Mouse (Mus musculus) left cerebral cortex, adult 11 months (tissue): Measurements from ENCODE around the gene Wnt10b.
"Not testable (repeated sequence)": the region's sequence is repeated elsewhere in the genome, so short reads cannot be mapped to it uniquely, and the experiment has no call there.

Experiments used
- DNase-seq: peaks from one replicate; pipeline ENCODE4 v3.0.0; 2022; ENCODE audit warnings: low spot score

The Wnt10b gene

DNA sequence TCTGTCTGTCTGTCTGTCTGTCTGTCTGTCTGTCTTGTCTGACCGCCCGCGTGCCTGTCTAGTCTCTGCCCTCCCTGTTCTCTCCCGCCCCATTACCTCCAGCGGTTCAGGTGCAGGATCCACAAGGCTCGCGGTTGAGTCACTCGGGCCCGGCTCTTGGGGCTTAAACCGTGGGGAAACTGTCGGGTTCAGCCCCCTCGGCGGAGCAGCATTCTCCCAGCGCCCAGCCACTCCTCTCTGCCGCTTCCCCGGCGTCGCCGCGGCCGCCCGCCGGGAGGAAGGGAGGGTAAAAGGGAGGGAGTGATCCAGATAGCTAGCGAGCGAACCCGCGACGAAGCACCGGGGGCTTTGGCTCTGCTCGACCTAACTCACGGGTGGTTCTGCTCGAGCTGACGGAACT, at the start of gene Wnt10b:
Wnt10b (minus strand) TSS at position 389 of the 400 bp plus-strand sequence.
- no peak for DNase-seq

DNA sequence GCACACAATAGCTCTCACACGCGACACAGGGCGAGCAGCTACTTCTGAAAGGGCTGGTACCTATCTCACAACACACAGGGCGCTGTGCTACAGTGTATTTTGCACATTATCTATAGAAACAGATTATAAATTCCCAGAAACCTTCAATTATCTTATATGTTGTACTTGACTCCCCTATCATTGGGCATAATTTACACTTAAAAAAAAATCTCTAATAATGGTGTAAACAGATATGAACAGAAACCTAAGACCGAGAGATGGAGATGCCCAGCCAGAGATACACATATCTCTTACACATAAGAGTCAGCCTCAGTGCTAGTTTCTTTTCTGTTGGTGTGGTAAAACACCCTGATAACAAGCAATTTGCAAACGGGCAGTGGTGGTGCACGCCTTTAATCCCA, 49.7 kb upstream of the Wnt10b start:
- no peak for DNase-seq

DNA sequence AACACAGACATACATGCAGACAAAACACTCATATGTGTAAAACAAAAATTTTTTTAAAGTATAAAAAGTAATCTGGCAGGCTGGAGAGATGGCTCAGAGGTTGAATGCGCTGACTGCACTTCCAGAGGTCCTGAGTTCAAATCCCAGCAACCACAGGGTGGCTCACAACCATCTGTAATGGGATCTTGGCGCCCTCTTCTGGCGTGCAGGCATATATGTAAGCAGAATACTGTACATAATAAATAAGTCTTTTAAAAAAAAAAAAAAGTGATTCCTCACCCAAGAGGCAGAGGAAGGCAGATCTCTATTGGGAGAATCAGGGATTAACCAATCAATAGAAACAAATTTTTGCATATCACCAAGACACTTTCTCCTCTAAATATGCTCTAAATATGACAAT, 45.5 kb upstream of the Wnt10b start:
- no peak for DNase-seq

DNA sequence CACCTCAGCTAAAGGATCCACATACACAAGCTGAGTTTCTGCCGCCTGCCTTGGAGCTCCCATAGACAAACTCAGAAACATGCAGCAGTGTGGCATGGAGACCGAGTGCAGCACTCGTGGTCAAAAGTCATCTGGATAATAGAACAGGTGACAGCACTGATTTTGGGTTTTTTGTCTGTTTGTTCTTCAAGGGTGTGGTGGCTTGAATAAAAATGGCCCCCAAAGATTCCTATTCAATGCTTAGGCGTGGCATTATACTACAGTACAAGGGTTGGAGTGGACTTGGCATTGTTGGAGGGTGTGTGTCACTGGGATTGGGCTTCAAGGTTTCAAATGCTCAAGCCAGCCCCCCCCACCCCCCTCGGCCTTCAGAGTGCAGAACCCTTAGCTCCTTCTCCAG, 44.2 kb upstream of the Wnt10b start:
- no peak for DNase-seq

DNA sequence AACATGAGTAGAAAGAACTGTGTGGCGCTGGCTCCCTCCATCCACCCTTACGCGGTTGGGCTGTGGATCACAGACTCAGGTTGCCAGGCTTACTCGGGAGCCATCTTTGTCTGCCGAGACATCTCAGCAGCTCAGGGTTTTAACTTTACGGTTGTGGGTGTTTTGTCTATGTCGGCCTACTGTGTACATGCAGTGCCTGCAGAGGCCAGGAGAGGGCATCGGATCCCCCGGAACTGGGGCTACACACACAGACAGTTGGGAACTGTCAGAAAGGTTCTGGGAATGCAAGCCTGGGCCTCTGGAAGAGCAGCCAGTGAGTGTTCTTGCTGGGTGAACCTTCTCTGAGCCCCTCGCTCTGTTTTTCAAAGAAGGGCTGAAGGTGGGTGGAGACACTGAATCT, 43.5 kb upstream of the Wnt10b start:
- DNase-seq = no peak

DNA sequence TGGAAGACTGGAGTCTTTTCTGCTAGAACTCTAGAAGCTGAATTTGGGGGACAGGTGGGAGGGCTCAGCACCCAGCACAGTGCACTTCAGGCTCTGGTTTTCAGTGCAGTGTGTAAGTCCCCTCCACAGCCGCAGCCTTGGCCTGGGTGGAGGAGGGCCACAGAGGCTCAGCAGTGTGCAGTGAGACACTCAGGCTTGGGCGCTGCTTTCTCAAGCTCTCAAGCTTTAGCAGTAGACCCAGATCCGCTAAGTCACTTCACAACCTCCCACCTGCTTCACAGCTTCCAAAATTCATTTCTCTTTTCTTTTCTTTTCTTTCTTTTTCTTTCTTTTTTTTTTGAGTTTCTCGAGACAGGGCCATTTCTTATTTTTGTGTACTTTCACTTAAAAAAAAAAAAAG, 43.0 kb upstream of the Wnt10b start:
- DNase-seq = no peak

DNA sequence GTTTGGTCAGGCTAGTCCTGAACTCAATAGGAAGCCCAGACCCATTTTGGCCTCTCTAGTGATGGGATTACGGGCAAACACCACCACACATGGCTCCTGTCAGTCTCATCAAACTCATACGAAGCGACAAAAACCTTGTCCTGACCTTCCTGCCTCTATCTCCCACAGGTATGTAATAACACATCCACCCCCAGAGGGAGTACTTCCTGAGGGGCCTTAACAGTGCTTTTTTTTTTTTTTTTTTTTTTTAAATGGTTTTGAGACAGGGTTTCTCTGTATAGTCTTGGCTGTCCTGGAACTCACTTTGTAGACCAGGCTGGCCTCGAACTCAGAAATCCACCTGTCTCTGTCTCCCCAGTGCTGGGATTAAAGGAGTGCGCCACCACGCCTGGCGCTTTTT, 40.2 kb upstream of the Wnt10b start:
- no peak for DNase-seq

DNA sequence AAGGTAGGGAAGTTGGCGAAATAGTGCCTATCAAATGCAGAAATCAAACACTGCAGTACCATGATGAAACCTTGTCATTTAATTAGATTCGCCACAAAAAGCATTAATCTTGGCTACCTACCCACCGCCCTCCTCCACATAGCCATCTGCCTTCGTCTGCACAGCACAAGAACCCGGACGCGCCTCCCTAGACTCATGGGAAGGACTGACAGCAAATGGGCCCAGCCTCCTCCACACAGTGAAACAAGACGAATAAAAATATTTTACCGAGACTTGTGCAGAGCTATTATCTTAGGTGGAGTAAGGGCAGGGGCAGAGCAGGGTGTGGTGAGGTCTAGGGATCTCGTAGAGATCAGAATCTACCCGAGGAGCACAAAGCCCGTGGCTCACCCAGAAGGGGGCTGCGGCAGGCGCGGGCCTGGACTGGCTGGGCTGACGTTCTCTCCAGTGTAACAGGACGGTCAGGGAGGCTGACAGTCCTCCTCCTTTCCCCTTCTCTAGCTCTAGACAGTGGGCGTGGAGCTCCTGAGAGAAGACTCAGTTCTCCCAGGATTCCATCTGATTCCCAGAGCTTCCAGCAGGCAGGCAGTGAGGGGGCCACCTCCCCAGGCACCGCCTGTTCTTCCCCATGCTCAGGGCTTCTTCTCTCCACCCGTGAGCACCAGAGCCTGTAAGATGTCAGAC, 34.9 kb upstream of the Wnt10b start:
- DNase-seq = peak; percentile 73

DNA sequence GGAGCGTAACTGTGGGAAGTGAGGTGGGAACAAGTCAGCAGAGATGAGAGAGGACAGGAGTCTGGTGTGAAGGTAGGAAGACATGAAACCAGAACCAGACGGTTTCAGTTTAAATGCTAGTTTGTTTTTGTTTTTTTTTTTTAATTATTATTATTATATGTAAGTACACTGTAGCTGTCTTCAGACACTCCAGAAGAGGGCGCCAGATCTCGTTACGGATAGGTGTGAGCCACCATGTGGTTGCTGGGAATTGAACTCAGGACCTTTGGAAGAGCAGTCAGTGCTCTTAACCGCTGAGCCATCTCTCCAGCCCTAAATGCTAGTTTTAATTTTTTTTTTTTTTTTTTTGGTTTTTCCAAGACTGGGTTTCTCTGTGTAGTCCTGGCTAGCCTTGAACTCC, 32.3 kb upstream of the Wnt10b start:
- DNase-seq = not testable (repeated sequence)

DNA sequence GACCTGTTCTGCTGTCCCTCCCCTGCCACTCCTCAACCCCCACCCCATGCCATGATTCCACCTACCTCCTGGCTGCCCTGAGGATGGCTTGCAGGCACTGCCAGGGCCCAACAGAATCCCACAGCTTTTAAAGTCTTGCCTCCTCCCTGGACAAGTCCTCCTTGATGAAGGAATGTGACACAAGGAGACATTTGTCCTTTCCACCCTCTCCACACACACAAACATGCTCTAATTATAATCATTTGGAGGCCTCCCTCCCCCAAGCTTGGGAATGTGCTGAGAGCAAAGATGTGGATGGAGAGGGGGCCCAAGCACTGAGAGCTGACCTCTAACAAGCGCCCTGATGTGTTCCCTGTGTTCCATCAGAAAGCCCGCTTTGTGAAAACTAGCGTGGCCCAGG, 31.4 kb upstream of the Wnt10b start, which contains the start of gene Ddn:
Ddn (minus strand) TSS at position 101 of the 400 bp plus-strand sequence.
- no peak for DNase-seq

DNA sequence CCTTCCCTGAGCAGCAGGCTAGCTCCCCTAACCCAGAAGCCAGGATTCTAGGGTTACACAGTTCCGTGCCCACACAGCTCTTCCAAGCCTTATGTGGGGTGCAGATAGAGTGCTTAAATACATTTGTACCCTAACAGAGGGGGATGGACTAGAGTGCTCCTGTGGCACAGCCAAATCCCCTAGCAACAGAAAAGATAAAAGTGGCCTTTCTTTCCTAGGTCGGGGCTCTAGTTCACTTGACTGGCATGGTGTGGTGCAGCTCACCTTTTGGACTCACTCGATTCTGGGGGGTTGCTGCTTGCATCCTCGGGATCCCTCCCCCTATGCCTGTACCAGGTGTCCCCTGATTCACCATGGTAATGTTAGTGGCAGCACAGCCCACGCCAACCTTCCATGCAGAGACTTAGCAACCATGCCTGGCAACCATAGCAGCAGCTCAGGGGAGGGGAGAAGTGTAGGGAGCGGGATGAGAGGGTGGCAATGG, 30.7 kb upstream of the Wnt10b start:
- peak; percentile 87 for DNase-seq

DNA sequence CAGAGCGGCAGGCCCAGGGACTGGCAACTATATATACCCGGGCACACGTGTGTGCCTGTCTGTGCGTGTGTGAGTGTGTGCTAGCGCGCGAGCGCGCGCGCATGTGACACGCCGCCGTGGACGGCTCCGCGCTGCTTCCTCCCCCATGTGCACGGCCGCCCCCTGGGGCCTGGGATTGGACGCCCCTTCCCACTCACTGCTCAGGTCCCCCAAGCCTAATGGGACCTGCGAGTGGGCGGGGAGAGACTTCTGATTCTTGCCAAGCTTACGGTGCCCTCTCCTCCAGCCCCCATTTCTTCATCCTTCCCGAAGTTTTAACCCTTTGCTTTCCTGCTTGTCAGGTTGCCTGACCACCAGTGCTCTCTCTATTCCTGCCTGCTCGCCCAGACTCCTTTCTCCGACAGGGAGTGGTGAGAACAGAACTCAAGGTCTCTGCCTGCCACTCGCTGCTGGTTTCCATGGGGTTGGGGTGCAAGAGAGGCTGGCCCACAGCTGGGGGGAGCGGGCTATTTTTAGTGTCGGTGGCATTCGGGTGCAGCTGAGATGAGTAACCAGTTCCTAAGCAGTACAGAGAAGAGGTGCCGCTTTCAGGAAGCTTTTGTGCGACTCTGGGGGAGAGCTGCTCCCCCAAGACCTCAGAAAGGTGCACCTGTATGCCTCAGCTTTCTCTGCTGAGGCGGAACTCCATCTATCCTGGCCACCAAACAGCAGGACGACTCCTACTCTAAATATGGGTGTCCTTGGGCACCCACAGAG, 30.1 kb upstream of the Wnt10b start:
- DNase-seq = peak; percentile 81

DNA sequence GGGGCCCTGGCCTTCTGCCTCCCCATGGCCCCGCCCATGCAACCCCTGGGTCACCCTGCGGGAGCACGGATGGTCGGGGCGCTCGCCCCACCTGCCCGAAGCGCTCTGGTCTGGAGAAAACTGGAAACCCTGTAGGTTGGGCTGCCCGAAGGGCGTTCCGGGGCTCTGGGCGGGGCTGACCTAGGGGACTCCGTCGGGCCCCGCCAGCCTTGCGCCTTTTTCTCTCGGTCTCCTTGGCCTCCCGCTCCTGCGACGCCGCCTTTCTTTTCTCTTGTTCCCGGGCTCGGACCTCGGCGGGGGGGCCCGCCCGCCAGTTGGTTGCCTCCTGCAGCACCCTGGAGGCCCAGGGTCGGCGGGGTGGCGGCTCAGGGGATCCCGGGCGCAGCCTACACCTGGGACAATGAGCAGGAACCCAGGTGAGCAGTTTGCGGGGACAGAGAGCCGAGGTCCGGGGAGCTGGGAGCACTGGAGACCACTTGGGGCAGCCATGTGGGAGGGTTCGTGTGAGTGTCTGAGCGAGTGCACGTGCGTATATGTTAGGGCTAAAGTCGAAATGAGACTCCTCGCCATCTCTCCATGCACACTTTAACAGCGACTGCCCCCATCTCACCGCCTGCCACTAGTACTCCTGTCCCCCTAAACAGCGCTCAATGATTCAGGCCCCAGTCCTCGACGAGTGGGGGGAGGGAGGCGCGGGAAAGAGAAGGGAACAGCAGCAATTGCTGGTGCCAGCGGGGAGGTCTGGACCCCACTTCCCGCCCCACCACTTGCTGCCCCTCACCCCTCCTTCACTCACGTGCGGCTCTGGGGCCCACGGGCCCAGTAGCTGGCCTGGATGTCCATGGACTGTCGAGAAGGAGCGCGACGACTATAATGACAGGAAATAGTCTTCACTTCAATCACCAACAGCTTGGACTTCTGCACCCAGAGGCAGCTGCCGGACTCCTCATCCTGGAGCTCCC, 29.1 kb upstream of the Wnt10b start:
- no peak for DNase-seq

DNA sequence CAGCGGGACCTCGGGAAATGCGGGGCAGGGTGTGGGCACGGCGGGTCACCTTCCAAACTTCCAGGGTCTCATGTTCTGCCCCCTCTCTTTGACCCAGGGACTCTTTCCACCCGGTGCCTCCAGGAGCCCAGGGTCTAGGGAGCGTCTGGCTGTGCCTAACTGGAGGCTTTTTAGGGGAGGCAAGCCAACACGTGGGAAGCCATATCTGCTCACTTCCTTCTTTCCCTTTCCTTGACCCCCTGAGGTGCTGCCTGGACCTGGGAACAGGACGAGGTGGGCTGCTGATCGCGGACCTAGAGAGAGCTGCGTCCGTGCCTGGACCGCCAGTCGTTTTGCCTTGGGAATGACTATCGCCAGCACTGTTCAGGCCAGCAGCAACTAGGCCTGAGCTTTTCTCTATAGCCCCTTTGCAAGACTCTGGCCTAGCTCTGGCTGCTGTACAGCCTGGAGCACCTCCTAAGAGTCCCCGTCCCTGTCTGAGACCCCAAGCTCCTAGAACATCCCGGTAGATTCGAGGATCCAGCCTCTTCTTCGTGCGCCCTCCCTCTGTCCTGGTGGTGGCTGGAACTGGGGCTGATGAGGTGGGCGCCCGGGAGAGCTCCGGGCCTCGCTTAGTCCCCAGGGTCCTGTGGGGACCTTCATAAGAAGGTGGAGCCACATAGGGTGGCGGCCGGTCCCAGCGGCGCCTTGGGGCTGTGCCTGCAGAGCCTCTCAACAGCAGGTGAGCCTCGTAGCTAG, 28.3 kb upstream of the Wnt10b start:
- DNase-seq = no peak

DNA sequence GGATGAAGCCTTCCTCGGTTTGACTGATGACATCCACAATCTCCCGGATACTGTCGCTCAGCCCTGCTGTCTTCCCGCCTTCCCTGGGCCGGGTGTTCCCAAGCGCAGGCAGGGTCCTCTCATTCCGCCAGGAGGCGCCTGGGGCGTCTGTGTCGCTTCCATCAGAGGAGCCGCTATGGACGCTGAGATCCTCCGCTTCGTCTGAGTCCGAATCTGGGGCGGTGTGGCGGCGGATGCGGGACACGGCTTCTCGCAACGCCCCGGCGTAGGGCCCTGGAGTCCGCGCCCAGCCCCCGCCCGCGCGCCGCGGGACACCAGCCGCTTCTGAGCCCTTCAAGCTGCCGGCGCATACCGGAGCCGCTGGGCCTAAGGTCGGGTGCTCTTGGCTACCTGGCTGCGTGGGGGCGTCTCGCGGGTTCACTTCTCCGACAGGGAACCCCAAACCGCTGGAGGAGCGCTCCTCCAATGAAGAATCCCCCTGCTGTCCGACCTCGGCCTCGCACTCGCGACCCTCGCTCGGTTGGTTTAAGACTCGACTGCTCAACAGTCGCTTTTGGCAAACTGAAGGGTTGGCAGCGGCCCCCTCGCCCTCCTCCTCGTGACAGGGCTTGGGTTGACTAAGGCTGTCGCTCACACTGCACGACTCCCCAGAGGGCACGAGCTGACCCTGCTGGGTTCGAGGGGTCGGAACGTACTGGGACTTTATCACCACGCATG, 27.5 kb upstream of the Wnt10b start:
- no peak for DNase-seq

DNA sequence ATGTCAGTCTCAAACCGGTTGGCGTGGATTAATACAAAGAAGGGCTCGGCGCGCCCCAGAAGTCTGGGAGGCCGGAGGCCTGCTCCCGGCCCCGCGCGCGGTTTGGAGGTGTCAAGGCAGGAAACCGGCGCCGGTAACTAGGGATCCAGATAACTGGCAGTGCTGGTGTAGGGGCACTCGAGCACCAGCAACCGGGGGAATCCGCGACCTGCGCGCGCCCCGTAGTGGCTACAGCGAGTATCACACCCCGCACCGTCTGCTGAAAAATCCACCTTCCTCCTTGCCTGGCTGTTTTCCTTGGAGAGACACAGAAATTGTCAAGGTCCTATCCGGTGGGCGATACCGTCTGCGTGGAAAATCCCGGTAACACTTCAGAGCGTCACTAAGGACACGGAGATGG, 26.1 kb upstream of the Wnt10b start:
- peak; percentile 82 for DNase-seq

DNA sequence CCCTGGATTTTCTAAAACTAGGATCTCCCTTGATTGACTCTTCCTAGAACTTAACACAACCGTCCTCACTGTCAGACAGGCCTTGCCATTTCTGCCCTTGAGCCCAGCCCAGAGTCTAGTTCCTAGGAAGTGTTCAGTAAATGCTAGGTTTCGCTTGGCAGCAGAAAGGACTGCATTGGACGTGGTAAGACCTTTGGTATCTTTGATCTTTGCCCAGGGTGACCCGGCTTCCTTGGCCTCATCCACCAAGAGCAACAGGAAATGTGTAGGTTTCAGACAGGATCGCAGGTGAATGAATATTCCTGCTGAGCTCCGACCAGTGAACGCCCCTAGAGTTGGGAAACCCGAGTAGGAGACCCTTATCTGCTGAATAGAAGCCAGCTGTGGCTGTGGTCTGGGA, 25.0 kb upstream of the Wnt10b start:
- DNase-seq = no peak

DNA sequence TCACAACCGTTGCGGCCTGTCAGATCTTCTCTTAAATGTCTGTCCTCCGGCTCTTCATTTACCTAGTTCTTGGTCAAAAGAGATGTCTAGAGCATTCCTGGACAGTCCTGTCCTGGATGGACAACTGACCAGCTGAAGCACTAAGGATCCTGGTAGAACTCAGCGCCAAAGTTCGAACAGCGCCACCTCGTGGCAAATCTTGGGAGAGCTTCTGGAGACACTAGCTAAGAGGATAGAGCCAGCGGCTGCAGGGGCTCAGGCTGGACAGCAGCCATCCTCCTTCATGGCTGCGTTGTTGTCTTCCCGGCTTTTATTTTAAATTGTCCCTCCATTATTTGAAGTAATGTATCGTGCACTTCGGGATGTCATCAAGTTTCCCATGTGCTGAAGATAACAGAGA, 21.4 kb upstream of the Wnt10b start:
- no peak for DNase-seq

DNA sequence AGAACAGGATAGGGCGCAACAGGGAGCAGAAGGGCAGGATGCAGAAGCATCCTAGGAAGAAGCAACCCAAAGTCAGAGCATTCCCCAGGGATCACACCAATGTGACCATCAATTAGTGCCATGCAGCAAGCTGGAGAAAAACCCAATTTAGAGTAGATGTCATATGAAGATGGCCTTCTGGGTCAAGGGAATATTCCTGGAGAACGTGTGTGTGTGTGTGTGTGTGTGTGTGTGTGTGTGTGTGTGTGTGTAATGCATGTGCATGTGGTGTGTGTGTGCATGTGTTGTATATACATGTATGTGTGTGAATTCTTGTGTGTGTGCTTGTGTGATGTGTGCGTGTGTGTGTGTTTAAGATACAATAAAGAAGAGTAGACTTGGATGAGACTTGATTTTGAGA, 21.0 kb upstream of the Wnt10b start:
- DNase-seq = no peak

DNA sequence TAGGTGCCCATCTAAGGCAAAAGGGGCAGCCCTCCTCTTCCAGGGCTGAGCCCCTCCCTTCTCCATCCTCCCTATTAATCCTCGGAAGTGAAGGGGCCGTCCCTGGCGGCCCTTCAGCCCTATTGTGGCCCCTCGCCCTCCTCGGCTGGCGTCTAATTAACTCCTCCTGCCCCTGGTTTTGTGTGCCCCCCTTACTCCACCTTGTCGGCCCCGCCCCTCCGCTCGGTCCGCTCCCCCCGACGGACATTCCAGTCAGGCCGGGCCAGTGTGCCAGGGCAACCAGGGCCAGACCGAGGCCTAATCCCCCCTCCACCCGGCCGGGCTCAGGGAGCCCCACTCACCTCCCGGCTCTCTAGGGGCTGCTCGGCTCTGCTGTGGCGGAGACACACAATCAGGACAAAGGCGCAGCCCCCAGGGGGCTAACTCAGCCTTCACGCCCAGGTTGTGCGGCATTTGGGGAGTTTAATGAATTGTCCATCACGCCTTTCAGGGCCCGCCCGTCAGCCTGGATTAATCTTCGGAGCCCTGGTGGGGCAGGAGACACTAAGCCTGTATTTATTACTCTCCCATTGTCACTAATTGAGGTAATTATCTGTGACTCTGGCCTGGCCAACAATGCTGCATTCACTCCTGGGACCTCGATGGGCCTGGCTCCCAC, 20.0 kb upstream of the Wnt10b start:
- DNase-seq = no peak
